9 mouse cellular contexts compared by ENCODE assay signal in genomic region chr6:84583841-84584782, GRCm38 (mm10). TPM values are rescaled to one million over a fixed set of nuclear protein-coding genes. Genes with fewer than 3 reads are reported as not detected.
DNase-seq lines count a peak whose midpoint lies in the region; ATAC-seq and TF ChIP-seq lines count a peak whose summit lies in the region.
"Had no signal": no experiment of that assay in that cellular context is flagged by ENCODE, and none has a peak within 500 bp of the region (broad histone marks: within the 10 kb centered on the region; RNA-seq: fewer than 3 reads in every experiment).

No protein-coding gene starts in this region.

- no peak for TF ChIP-seq CTCF in layer of hippocampus, adult 2 months (conservative IDR thresholded peaks at IDR 0.05)

- WGBS in embryonic facial prominence, embryonic 15.5 days = 3% methylated on average over 48 of the region's 48 CpGs
- 1% methylated on average over 48 of the region's 48 CpGs for WGBS in hindbrain, embryonic 12.5 days
- 2% methylated on average over 48 of the region's 48 CpGs for WGBS in liver, embryonic 15.5 days (ENCODE audit: insufficient replicate concordance)

- H3K4me3 ChIP-seq in layer of hippocampus, adult 2 months = peak overlapping the region; percentile 38
- peak overlapping the region; percentile 60 for H3K4me3 ChIP-seq in embryonic facial prominence, embryonic 15.5 days (replicated peaks)
- peak overlapping the region; percentile 53 for H3K4me3 ChIP-seq in hindbrain, embryonic 12.5 days
- H3K4me3 ChIP-seq in liver, embryonic 15.5 days (replicated peaks) = peak overlapping the region; percentile 18

- peak overlapping the region; percentile 92 for H3K4me2 ChIP-seq in embryonic facial prominence, embryonic 15.5 days (replicated peaks)
- peak overlapping the region; percentile 85 for H3K4me2 ChIP-seq in hindbrain, embryonic 12.5 days (replicated peaks)
- peak overlapping the region; percentile 53 for H3K4me2 ChIP-seq in liver, embryonic 15.5 days

- no peaks in the 10 kb centered on the region for H3K9me3 ChIP-seq in embryonic facial prominence, embryonic 15.5 days (replicated peaks)
- H3K9me3 ChIP-seq in hindbrain, embryonic 12.5 days (replicated peaks) = no peaks in the 10 kb centered on the region
- H3K9me3 ChIP-seq in liver, embryonic 15.5 days (replicated peaks) = no peaks in the 10 kb centered on the region

- peaks cover 94% of the 10 kb centered on the region for H3K4me1 ChIP-seq in embryonic facial prominence, embryonic 15.5 days
- peaks cover 81% of the 10 kb centered on the region for H3K4me1 ChIP-seq in hindbrain, embryonic 12.5 days
- H3K4me1 ChIP-seq in liver, embryonic 15.5 days (replicated peaks) = peaks cover 31% of the 10 kb centered on the region

- ATAC-seq in embryonic facial prominence, embryonic 15.5 days (ENCODE audit: insufficient number of reproducible peaks, low FRiP score, low TSS enrichment, low read depth) = no peak
- ATAC-seq in hindbrain, embryonic 12.5 days (ENCODE audit: low FRiP score) = no peak; the same call in 1 of the 2 replicates
- no peak for ATAC-seq in liver, embryonic 15.5 days (ENCODE audit: insufficient read depth)

- H3K27ac ChIP-seq in layer of hippocampus, adult 2 months = no peak overlapping the region
- peak overlapping the region; percentile 84 for H3K27ac ChIP-seq in embryonic facial prominence, embryonic 15.5 days (replicated peaks)
- peak overlapping the region; percentile 75 for H3K27ac ChIP-seq in hindbrain, embryonic 12.5 days
- H3K27ac ChIP-seq in liver, embryonic 15.5 days (replicated peaks) = no peak overlapping the region

- DNase-seq in layer of hippocampus, adult 2 months (ENCODE audit: low spot score in 2 of 2) = no peak
- no peak for DNase-seq in layer of hippocampus, postnatal 36 days
- peak; percentile 79 for DNase-seq in testis, postnatal 10 days (ENCODE audit: low spot score)
- DNase-seq in urinary bladder, postnatal 25 days (ENCODE audit: low spot score) = no peak
- DNase-seq in adipocyte (ENCODE audit: low spot score) = no peak

- no peaks in the 10 kb centered on the region for H3K36me3 ChIP-seq in embryonic facial prominence, embryonic 15.5 days
- no peaks in the 10 kb centered on the region for H3K36me3 ChIP-seq in hindbrain, embryonic 12.5 days
- H3K36me3 ChIP-seq in liver, embryonic 15.5 days (replicated peaks) = no peaks in the 10 kb centered on the region
- H3K36me3 ChIP-seq: G1E had no signal

- H3K9ac ChIP-seq in embryonic facial prominence, embryonic 15.5 days = peak overlapping the region; percentile 39; the same call in 1 of the 2 replicates
- H3K9ac ChIP-seq in hindbrain, embryonic 12.5 days = peak overlapping the region; percentile 79
- no peak overlapping the region for H3K9ac ChIP-seq in liver, embryonic 15.5 days

- H3K27me3 ChIP-seq in embryonic facial prominence, embryonic 15.5 days = peaks cover 52% of the 10 kb centered on the region
- peaks cover 94% of the 10 kb centered on the region for H3K27me3 ChIP-seq in hindbrain, embryonic 12.5 days
- peaks cover 97% of the 10 kb centered on the region for H3K27me3 ChIP-seq in liver, embryonic 15.5 days

RNA-seq across cellular contexts. Expression of gene Cyp26b1, which starts 9.6 kb away (rescaled TPM):
- 10 to 100 TPM in 1 of 2 experiments, 1 to 10 TPM in 1; 9.4 to 10.3 TPM for total RNA-seq in layer of hippocampus, adult 2 months (2021)
- 10 to 100 TPM; 10.5 to 10.7 TPM for total RNA-seq in layer of hippocampus, postnatal 36 days (2021)
- 17.8 and 20.6 TPM in 2 replicates for polyA plus RNA-seq in embryonic facial prominence, embryonic 15.5 days (2015; fragmentation: Nextera tagmentation; extraction: Ambion mirVana)
- polyA plus RNA-seq in hindbrain, embryonic 12.5 days (2016; fragmentation: Nextera tagmentation; extraction: Ambion mirVana) = 55.3 and 60.5 TPM in 2 replicates
- 0.05 and 0.09 TPM in 2 replicates for polyA plus RNA-seq in liver, embryonic 15.5 days (2015; fragmentation: Nextera tagmentation; extraction: Ambion mirVana)

Comparison
In these comparisons a context has a peak if more than half of its experiments do, and no peak if none do; other contexts are left out.
1. H3K27ac ChIP-seq: peak in embryonic facial prominence, embryonic 15.5 days (single experiment) and hindbrain, embryonic 12.5 days (single experiment); none in layer of hippocampus, adult 2 months (single experiment) and liver, embryonic 15.5 days (single experiment).
2. RNA of gene Cyp26b1, which starts 9.6 kb away (polyA plus RNA-seq): 55.3 to 60.5 TPM in hindbrain, embryonic 12.5 days and 17.8 to 20.6 TPM in embryonic facial prominence, embryonic 15.5 days; 0.05 to 0.09 TPM in liver, embryonic 15.5 days; every median in the first group is over 10 times any median in the second.
3. Peak in every context shown above with its lines, with median percentiles within 50 percentile points of each other: H3K4me3 ChIP-seq and H3K4me2 ChIP-seq.